Mouse (Mus musculus) kidney, embryonic 15.5 days (tissue): ENCODE measurements at regions not wholly inside any gene's neighbourhood (a gene's known extent, or its start where the extent isn't known, plus 50 kb on each side); places are given as distances from the start of the nearest gene placed in this dataset.

Source experiments
- ATAC-seq: fragments of 200-750 bp; cut with Nextera tagmentation; replicated peaks from 2 replicates; pipeline ENCODE4 v1.8.0; 2017; ENCODE audit warnings: moderate TSS enrichment; ENCODE audit not compliant: low FRiP score
- H3K27ac ChIP-seq: fragments of 300-500 bp; sonication (generic); 2 replicates; pipeline ENCODE4 v1.5.1; 2015; ENCODE audit warnings: mild to moderate bottlenecking, inconsistent platforms
- H3K27me3 ChIP-seq: fragments of 300-500 bp; sonication (generic); 2 replicates; pipeline ENCODE4 v1.6.1; 2015; ENCODE audit warnings: inconsistent platforms
- H3K36me3 ChIP-seq: fragments of 300-500 bp; sonication (generic); 2 replicates; pipeline ENCODE4 v1.6.1; 2015; ENCODE audit warnings: inconsistent platforms
- H3K4me1 ChIP-seq: fragments of 300-500 bp; sonication (generic); 2 replicates; pipeline ENCODE4 v1.6.1; 2015; ENCODE audit warnings: inconsistent platforms
- H3K4me2 ChIP-seq: fragments of 300-500 bp; sonication (generic); 2 replicates; pipeline ENCODE4 v1.6.1; 2015; ENCODE audit warnings: moderate library complexity, mild to moderate bottlenecking, inconsistent platforms
- H3K4me3 ChIP-seq: fragments of 300-500 bp; sonication (generic); replicated peaks from 2 replicates; pipeline ENCODE4 v1.5.1; 2015; ENCODE audit warnings: mild to moderate bottlenecking, inconsistent platforms
- H3K9ac ChIP-seq: fragments of 300-500 bp; sonication (generic); 2 replicates; pipeline ENCODE4 v1.6.1; 2015; ENCODE audit warnings: mild to moderate bottlenecking, inconsistent platforms
- H3K9me3 ChIP-seq: fragments of 300-500 bp; sonication (generic); replicated peaks from 2 replicates; pipeline ENCODE4 v1.6.1; 2016; ENCODE audit warnings: inconsistent platforms
- WGBS: fragments of 180-500 bp; shearing (Covaris S2); methylation state at CpG from one replicate; pipeline ENCODE4 v1.1.7; 2015; ENCODE audit warnings: mixed read lengths; 5-methylcytosine and 5-hydroxymethylcytosine counted together

- H3K36me3 ChIP-seq = no peaks in the 10 kb centered on the region
- H3K4me2 ChIP-seq = no peak overlapping the region
- 93% methylated on average over 3 of the region's 3 CpGs for WGBS
- no peak overlapping the region for H3K4me3 ChIP-seq
- H3K9ac ChIP-seq = no peak overlapping the region
- no peaks in the 10 kb centered on the region for H3K9me3 ChIP-seq
- ATAC-seq = no peak
- 0 out of 2 replicates have a peak, but pooled peaks cover 5% of the 10 kb centered on the region for H3K4me1 ChIP-seq
- H3K27me3 ChIP-seq = no peaks in the 10 kb centered on the region
- H3K27ac ChIP-seq = no peak overlapping the region
These were observed 155.9 kb upstream of the Gm12728 start for GRCm38 (mm10) chr4:105633789-105634188.

GRCm38 (mm10) chr4:105640793-105641192, 148.9 kb upstream of the Gm12728 start:
- H3K4me1 ChIP-seq = 0 out of 2 replicates have a peak, but pooled peaks cover 3% of the 10 kb centered on the region
- H3K4me2 ChIP-seq = no peak overlapping the region
- no peaks in the 10 kb centered on the region for H3K27me3 ChIP-seq
- H3K4me3 ChIP-seq = no peak overlapping the region
- H3K9me3 ChIP-seq = no peaks in the 10 kb centered on the region
- no peak for ATAC-seq
- 29% methylated on average over 4 of the region's 4 CpGs for WGBS
- H3K27ac ChIP-seq = no peak overlapping the region
- H3K9ac ChIP-seq = no peak overlapping the region
- no peaks in the 10 kb centered on the region for H3K36me3 ChIP-seq

GRCm38 (mm10) chr4:105641582-105641981, 148.1 kb upstream of the Gm12728 start:
- Histone ChIP-seq H3K4me2 (no peak overlapping the region), H3K27ac (no peak overlapping the region), H3K9me3 (no peaks in the 10 kb centered on the region), H3K36me3 (no peaks in the 10 kb centered on the region), H3K4me3 (no peak overlapping the region), H3K4me1 (0 out of 2 replicates have a peak, but pooled peaks cover 3% of the 10 kb centered on the region), H3K9ac (no peak overlapping the region), H3K27me3 (no peaks in the 10 kb centered on the region)
- WGBS = 89% methylated on average over 4 of the region's 4 CpGs
- ATAC-seq = no peak

- Histone ChIP-seq H3K4me1 (0 out of 2 replicates have a peak, but pooled peaks cover 5% of the 10 kb centered on the region), H3K27ac (no peak overlapping the region), H3K36me3 (no peaks in the 10 kb centered on the region), H3K9ac (no peak overlapping the region), H3K9me3 (no peaks in the 10 kb centered on the region), H3K4me3 (no peak overlapping the region), H3K27me3 (no peaks in the 10 kb centered on the region), H3K4me2 (no peak overlapping the region)
- ATAC-seq = 0 out of 2 replicates have a peak, but pooled peaks have one; percentile 40
- WGBS = 40% methylated on average over 7 of the region's 7 CpGs
These were observed 140.7 kb upstream of the Gm12728 start for GRCm38 (mm10) chr4:105648820-105649446.

- no peaks in the 10 kb centered on the region for H3K27me3 ChIP-seq
- WGBS = 63% methylated on average over 2 of the region's 2 CpGs
- no peak overlapping the region for H3K9ac ChIP-seq
- H3K27ac ChIP-seq = no peak overlapping the region
- no peak overlapping the region for H3K4me3 ChIP-seq
- H3K4me1 ChIP-seq = 0 out of 2 replicates have a peak, but pooled peaks cover 5% of the 10 kb centered on the region
- no peak overlapping the region for H3K4me2 ChIP-seq
- no peak for ATAC-seq
- no peaks in the 10 kb centered on the region for H3K9me3 ChIP-seq
- H3K36me3 ChIP-seq = no peaks in the 10 kb centered on the region
These were observed 140.2 kb upstream of the Gm12728 start for GRCm38 (mm10) chr4:105649447-105649833.

GRCm38 (mm10) chr4:105656071-105656655, 133.5 kb upstream of the Gm12728 start:
- no peak overlapping the region for H3K4me3 ChIP-seq
- H3K27ac ChIP-seq = no peak overlapping the region
- no peak overlapping the region for H3K4me2 ChIP-seq
- peaks cover 10% of the 10 kb centered on the region; the same call in 1 of the 2 replicates for H3K4me1 ChIP-seq
- H3K9me3 ChIP-seq = no peaks in the 10 kb centered on the region
- 19% methylated on average over 5 of the region's 5 CpGs for WGBS
- ATAC-seq = peak; percentile 79
- no peak overlapping the region for H3K9ac ChIP-seq
- H3K36me3 ChIP-seq = no peaks in the 10 kb centered on the region
- no peaks in the 10 kb centered on the region for H3K27me3 ChIP-seq

GRCm38 (mm10) chr4:105658581-105658980, 131.1 kb upstream of the Gm12728 start:
- Histone ChIP-seq H3K4me3 (no peak overlapping the region), H3K9ac (no peak overlapping the region), H3K4me2 (no peak overlapping the region), H3K36me3 (no peaks in the 10 kb centered on the region), H3K27ac (no peak overlapping the region), H3K4me1 (peaks cover 10% of the 10 kb centered on the region; the same call in 1 of the 2 replicates), H3K27me3 (no peaks in the 10 kb centered on the region), H3K9me3 (no peaks in the 10 kb centered on the region)
- no peak for ATAC-seq
- 60% methylated on average over 3 of the region's 3 CpGs for WGBS

- no peak overlapping the region for H3K4me2 ChIP-seq
- H3K36me3 ChIP-seq = no peaks in the 10 kb centered on the region
- no peak overlapping the region for H3K4me3 ChIP-seq
- no peak overlapping the region for H3K9ac ChIP-seq
- no peaks in the 10 kb centered on the region for H3K27me3 ChIP-seq
- 84% methylated on average over 1 of the region's 1 CpGs for WGBS
- no peaks in the 10 kb centered on the region for H3K4me1 ChIP-seq
- no peak overlapping the region for H3K27ac ChIP-seq
- ATAC-seq = no peak
- H3K9me3 ChIP-seq = no peaks in the 10 kb centered on the region
These were observed 113.0 kb upstream of the Gm12728 start for GRCm38 (mm10) chr4:105676690-105677089.

- Histone ChIP-seq H3K9me3 (no peaks in the 10 kb centered on the region), H3K36me3 (no peaks in the 10 kb centered on the region), H3K27ac (no peak overlapping the region), H3K4me2 (no peak overlapping the region), H3K4me1 (no peaks in the 10 kb centered on the region), H3K4me3 (no peak overlapping the region), H3K27me3 (peaks cover 2% of the 10 kb centered on the region; the same call in 1 of the 2 replicates), H3K9ac (no peak overlapping the region)
- no peak for ATAC-seq
- 56% methylated on average over 3 of the region's 3 CpGs for WGBS
These were observed 99.0 kb upstream of the Gm12728 start for GRCm38 (mm10) chr4:105690716-105691115.

- 60% methylated on average over 4 of the region's 4 CpGs for WGBS
- Histone ChIP-seq H3K4me3 (no peak overlapping the region), H3K4me2 (no peak overlapping the region), H3K27me3 (peaks cover 2% of the 10 kb centered on the region; the same call in 1 of the 2 replicates), H3K9ac (no peak overlapping the region), H3K36me3 (no peaks in the 10 kb centered on the region), H3K4me1 (no peaks in the 10 kb centered on the region), H3K27ac (no peak overlapping the region), H3K9me3 (no peaks in the 10 kb centered on the region)
- no peak for ATAC-seq
These were observed 97.3 kb upstream of the Gm12728 start for GRCm38 (mm10) chr4:105692380-105692779.

- 37% methylated on average over 2 of the region's 2 CpGs for WGBS
- no peak overlapping the region for H3K27ac ChIP-seq
- no peak for ATAC-seq
These were observed 93.8 kb upstream of the Gm12728 start for GRCm38 (mm10) chr4:105695895-105696294.

GRCm38 (mm10) chr4:105697123-105697522, 92.5 kb upstream of the Gm12728 start:
- WGBS = 89% methylated on average over 4 of the region's 4 CpGs
- ATAC-seq = no peak
- Histone ChIP-seq H3K9ac (no peak overlapping the region), H3K36me3 (no peaks in the 10 kb centered on the region), H3K4me2 (no peak overlapping the region), H3K27me3 (peaks cover 2% of the 10 kb centered on the region; the same call in 1 of the 2 replicates), H3K9me3 (no peaks in the 10 kb centered on the region), H3K27ac (no peak overlapping the region), H3K4me3 (no peak overlapping the region), H3K4me1 (no peaks in the 10 kb centered on the region)

More at GRCm38 (mm10) chr4:105695895-105696294, 93.8 kb upstream of the Gm12728 start:
- Histone ChIP-seq H3K9me3 (no peaks in the 10 kb centered on the region), H3K4me3 (no peak overlapping the region), H3K4me1 (no peaks in the 10 kb centered on the region), H3K9ac (no peak overlapping the region), H3K27me3 (peaks cover 2% of the 10 kb centered on the region; the same call in 1 of the 2 replicates), H3K36me3 (no peaks in the 10 kb centered on the region), H3K4me2 (no peak overlapping the region)
